Mouse (Mus musculus) cerebellum, adult 2 months (tissue): ENCODE measurements around the gene Macf1.

Source experiments
- CTCF ChIP-seq: fragments of 200-500 bp; IDR thresholded peaks from 2 replicates; pipeline ENCODE4 v1.5.1; 2011; ENCODE audit warnings: low read depth, mild to moderate bottlenecking, control low read depth, low read length, moderate library complexity, borderline replicate concordance; ENCODE audit not compliant: insufficient read depth
- POLR2A ChIP-seq: fragments of 200-500 bp; IDR thresholded peaks from 2 replicates; pipeline ENCODE4 v1.6.1; 2011; ENCODE audit warnings: low read length, control low read depth, borderline replicate concordance; ENCODE audit not compliant: insufficient read depth

GRCm38 (mm10) chr4:123647668-123648067 is 36.5 kb downstream of the Macf1 start:
- no peak for TF ChIP-seq POLR2A
- no peak for TF ChIP-seq CTCF
